Mouse (Mus musculus): ENCODE data around the gene Foxa3. TPM values are rescaled to one million over a fixed set of nuclear protein-coding genes. Genes with fewer than 3 reads are reported as not detected.
A peak's percentile ranks its signal among the peaks of the same experiment; 100 is the strongest.

Gene Foxa3
- polyA plus RNA-seq, 1 experiment from 2014 or later = 30.2 TPM

DNA sequence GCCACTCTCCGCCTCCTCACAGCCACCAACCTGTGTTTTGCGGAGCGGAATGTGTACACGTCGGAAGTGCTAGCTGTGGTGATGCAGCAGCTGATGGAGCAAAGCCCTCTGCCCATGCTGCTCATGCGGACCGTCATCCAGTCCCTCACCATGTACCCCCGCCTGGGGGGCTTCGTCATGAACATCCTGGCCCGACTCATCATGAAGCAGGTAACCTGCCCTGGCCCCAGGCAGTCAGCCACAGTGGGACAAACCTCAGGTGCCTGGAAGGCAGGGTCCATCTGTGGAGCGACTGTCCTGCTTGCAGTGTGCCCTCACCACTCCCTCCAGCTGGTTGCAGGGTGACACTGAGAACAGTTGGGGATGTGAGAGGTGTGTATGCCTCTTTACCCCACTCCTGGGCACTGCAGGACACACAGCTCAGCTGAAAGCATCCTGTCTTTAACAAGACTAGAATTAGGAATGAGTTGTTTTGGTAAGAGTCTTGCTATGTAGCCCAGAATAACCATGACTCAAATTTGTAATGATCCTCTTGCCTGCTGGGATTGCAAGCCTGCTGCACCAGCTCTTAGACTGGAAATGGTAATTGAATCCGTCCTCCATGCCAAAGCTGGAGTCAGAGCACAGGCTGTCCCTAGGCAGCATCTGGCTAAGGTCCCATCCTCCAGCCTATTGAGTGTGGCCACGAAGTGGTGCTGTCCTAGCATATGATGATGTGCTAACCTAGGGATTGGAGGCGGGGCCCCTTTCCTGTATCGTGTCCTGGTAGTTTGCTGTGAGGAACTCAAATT is 29.2 kb upstream of the Foxa3 start:
- Histone ChIP-seq H3K36me3 (peaks cover 37% of the 10 kb centered on the region; the same call in 1 of the 2 replicates), H3K9me3 (no peaks in the 10 kb centered on the region)

DNA sequence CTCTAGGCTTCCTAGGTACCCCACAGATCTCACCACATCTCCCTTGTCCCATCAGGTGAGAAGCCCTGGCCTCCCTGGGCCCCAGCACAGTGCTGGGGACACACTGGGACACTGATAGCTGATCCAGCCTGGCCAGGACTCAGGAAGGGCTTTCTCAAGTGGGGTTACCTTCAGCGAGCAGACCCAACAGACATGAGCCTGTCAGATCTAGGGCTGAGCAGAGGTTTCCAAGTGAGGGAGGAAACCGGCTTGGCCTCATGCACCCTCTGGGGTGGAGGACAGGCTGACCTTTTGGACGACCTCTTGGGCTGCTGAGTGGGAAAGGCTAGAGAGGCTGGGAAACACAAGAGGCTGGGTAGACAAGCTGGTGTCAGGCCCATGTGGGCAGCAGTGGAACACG is 27.8 kb upstream of the Foxa3 start:
- 66% methylated on average over 4 of the region's 4 CpGs for WGBS
- no peak for ATAC-seq (ENCODE audit: insufficient read depth, low FRiP score, low read depth)
- no peak overlapping the region for H3K9ac ChIP-seq
- no peaks in the 10 kb centered on the region for H3K9me3 ChIP-seq
- H3K27me3 ChIP-seq (replicated peaks) = no peaks in the 10 kb centered on the region
- no peak overlapping the region for H3K4me3 ChIP-seq (replicated peaks)
- H3K36me3 ChIP-seq = peaks cover 50% of the 10 kb centered on the region
- H3K27ac ChIP-seq = no peak overlapping the region
- 0 out of 2 replicates have a peak, but pooled peaks cover 5% of the 10 kb centered on the region for H3K4me1 ChIP-seq
- no peak overlapping the region for H3K4me2 ChIP-seq

More for the DNA sequence above, 29.2 kb upstream of the Foxa3 start:
- no peaks in the 10 kb centered on the region for H3K27me3 ChIP-seq (replicated peaks)
- no peak overlapping the region for H3K4me3 ChIP-seq (replicated peaks)
- no peak overlapping the region for H3K9ac ChIP-seq
- no peak overlapping the region for H3K4me2 ChIP-seq
- ATAC-seq (ENCODE audit: insufficient read depth, low FRiP score, low read depth) = no peak
- no peak overlapping the region for H3K27ac ChIP-seq
- 0 out of 2 replicates have a peak, but pooled peaks cover 5% of the 10 kb centered on the region for H3K4me1 ChIP-seq
- 83% methylated on average over 15 of the region's 15 CpGs for WGBS

DNA sequence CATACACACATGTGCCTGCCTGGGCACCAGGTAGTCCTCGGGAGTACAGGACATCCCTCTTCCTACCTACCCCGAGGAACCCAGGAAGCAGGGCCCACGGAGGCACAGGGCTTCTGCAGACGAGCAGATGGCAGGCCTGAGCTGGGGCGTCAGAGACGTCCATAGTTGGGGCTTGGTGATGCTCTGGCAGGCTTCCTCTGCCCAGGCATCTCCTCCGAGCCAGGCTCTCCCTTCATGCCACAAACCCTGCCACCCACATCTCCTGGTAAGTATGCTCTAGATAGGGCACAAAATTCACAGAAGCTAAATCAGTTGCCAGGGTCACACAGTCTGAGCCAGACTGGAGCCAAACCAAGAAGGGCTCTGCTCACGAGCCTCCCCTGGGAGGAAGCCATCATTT is 26.8 kb upstream of the Foxa3 start:
- Histone ChIP-seq H3K4me1 (0 out of 2 replicates have a peak, but pooled peaks cover 5% of the 10 kb centered on the region), H3K36me3 (peaks cover 59% of the 10 kb centered on the region), H3K9me3 (no peaks in the 10 kb centered on the region), H3K4me2 (no peak overlapping the region), H3K27me3 (replicated peaks) (no peaks in the 10 kb centered on the region), H3K9ac (no peak overlapping the region), H3K4me3 (replicated peaks) (no peak overlapping the region), H3K27ac (no peak overlapping the region)
- 88% methylated on average over 8 of the region's 8 CpGs for WGBS
- no peak for ATAC-seq (ENCODE audit: insufficient read depth, low FRiP score, low read depth)

DNA sequence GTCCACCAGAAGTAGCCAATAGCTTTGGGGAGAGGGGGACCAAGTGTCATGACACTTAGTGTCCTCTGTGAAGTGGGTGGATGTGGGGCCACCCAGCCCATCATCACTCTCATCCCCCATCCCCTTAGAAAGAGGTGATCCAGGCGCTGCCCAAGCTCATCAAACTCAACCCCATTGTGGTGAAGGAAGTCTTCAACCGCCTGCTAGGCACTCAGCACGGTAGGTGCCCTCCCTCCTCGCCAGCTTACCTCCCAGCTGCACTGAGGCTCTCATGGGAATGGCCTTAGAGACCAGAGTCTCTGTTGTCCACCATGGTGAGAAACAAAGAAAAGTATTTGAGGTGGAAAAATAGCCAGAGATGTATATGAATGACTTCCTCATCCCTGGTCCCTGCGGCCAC is 25.9 kb upstream of the Foxa3 start:
- no peaks in the 10 kb centered on the region for H3K9me3 ChIP-seq
- H3K4me3 ChIP-seq (replicated peaks) = no peak overlapping the region
- 90% methylated on average over 5 of the region's 5 CpGs for WGBS
- H3K36me3 ChIP-seq = peaks cover 65% of the 10 kb centered on the region
- ATAC-seq (ENCODE audit: insufficient read depth, low FRiP score, low read depth) = no peak
- H3K9ac ChIP-seq = no peak overlapping the region
- H3K27ac ChIP-seq = no peak overlapping the region
- H3K4me1 ChIP-seq = 0 out of 2 replicates have a peak, but pooled peaks cover 5% of the 10 kb centered on the region
- H3K4me2 ChIP-seq = no peak overlapping the region
- no peaks in the 10 kb centered on the region for H3K27me3 ChIP-seq (replicated peaks)

DNA sequence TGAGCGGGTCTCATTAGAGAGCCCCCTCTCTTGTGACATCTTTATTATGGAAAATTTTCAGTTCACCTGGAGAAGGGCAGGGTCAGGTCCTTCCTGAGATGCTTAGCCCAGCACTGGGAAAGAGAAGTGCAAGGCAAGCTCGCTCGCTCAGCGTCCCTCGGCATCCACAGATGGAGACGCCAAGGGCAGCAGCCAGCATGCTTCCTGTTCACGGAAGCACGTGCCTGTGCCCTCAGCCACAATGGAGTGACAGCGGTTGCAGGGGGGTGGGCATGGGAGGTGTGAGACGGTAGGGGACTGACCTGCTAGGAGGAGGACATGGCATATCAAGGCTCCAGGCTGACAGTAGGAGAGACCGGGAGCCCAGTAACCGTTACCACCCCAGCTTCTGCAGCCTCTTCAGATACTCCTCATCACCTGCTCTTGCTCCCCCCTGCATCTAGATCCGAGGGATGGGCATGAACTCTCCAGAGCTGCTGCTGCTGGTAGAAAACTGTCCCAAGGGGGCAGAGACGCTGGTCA is 24.7 kb upstream of the Foxa3 start:
- no peaks in the 10 kb centered on the region for H3K9me3 ChIP-seq
- no peak overlapping the region for H3K9ac ChIP-seq
- no peak overlapping the region for H3K4me2 ChIP-seq
- no peaks in the 10 kb centered on the region for H3K4me1 ChIP-seq
- H3K27ac ChIP-seq = no peak overlapping the region
- WGBS = 85% methylated on average over 14 of the region's 14 CpGs
- peaks cover 71% of the 10 kb centered on the region for H3K36me3 ChIP-seq
- no peaks in the 10 kb centered on the region for H3K27me3 ChIP-seq (replicated peaks)
- ATAC-seq (ENCODE audit: insufficient read depth, low FRiP score, low read depth) = no peak
- H3K4me3 ChIP-seq (replicated peaks) = no peak overlapping the region

DNA sequence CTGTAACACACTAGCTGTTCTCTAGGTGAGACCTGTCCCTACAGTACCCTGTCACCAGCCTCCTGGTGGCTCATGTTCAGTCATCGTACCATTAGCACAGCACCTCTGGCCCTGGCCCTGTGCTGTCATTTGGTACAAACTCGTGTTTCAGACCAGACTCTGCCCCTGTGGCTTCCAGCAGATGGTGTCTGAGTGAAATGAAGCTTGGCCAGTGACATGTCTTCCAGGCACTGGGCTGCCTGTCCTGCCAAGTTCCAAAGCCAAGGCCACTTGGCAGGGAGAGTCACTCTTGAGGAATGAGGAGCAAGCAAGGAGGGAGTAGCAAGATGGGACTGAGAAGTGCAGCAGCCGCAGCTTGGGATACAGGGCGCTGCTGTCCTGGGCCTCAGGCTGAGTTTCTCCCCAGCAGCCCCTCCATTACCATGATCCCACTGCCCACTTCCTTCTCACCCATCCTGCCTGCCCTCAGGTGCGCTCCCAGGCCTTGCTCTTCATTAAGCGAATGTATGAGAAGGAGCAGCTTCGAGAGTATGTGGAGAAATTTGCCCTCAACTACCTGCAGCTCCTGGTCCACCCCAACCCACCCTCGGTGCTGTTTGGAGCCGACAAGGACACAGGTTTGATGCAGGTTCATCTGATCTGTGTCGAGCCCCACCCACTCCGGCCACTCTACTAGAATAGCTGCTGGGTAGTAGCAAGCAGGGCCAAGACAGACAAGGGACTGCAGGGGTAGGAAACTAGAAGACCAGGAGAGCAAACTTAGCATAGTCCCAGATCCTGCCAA is 23.1 kb upstream of the Foxa3 start:
- WGBS = 91% methylated on average over 11 of the region's 11 CpGs

DNA sequence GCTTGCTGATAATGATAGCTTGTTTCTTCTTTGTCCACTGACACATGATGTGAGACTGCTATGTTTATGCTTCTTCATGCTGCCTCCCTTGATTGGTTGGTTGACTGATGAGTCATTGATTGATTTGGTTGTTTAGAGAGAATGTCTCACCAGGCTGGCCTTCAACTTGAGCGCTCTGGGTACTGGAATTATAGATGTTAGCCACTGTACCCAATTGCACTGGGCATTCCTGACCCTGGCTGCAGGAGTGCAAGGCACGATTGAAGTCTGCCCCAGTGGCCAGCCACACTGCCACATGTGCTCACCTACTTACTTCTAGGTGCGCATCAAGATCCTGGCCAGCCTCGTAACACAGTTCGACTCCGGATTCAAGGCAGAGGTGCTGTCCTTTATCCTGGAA is 21.3 kb upstream of the Foxa3 start:
- peaks cover 86% of the 10 kb centered on the region for H3K36me3 ChIP-seq
- WGBS = 95% methylated on average over 6 of the region's 6 CpGs
- H3K4me1 ChIP-seq = no peaks in the 10 kb centered on the region

More for the DNA sequence above, 23.1 kb upstream of the Foxa3 start:
- Histone ChIP-seq H3K27me3 (replicated peaks) (no peaks in the 10 kb centered on the region), H3K4me1 (no peaks in the 10 kb centered on the region), H3K27ac (no peak overlapping the region), H3K4me3 (replicated peaks) (no peak overlapping the region), H3K4me2 (no peak overlapping the region), H3K36me3 (peaks cover 84% of the 10 kb centered on the region), H3K9ac (no peak overlapping the region), H3K9me3 (no peaks in the 10 kb centered on the region)
- no peak for ATAC-seq (ENCODE audit: insufficient read depth, low FRiP score, low read depth)

DNA sequence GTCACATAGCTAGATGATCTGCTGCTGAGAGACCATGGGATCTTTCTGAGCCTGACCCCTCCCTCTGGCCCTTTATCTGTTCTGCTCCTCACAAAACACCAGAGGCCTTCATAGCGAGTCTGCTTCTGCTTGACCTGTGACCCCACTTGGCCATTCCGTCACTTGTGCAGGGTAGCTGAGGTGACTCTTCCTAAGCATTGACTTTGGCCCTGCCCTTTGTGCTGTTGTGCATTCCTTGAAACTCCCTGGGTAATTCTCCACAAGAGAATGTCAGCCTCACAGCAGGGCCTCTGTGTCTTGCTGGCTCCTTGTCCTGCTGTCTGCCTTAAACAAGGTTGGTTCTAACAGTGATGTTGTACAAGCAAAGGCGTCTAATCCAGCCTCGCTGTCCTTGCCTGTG is 8.3 kb upstream of the Foxa3 start:
- Histone ChIP-seq H3K4me2 (no peak overlapping the region), H3K9ac (no peak overlapping the region), H3K36me3 (peaks cover 48% of the 10 kb centered on the region), H3K4me1 (no peaks in the 10 kb centered on the region), H3K9me3 (no peaks in the 10 kb centered on the region), H3K4me3 (replicated peaks) (no peak overlapping the region), H3K27ac (no peak overlapping the region), H3K27me3 (replicated peaks) (no peaks in the 10 kb centered on the region)
- 79% methylated on average over 4 of the region's 4 CpGs for WGBS
- ATAC-seq (ENCODE audit: insufficient read depth, low FRiP score, low read depth) = no peak

More for the DNA sequence above, 21.3 kb upstream of the Foxa3 start:
- no peak for ATAC-seq (ENCODE audit: insufficient read depth, low FRiP score, low read depth)
- no peak overlapping the region for H3K27ac ChIP-seq
- no peak overlapping the region for H3K4me2 ChIP-seq
- no peak overlapping the region for H3K4me3 ChIP-seq (replicated peaks)
- H3K9me3 ChIP-seq = no peaks in the 10 kb centered on the region
- H3K9ac ChIP-seq = no peak overlapping the region
- H3K27me3 ChIP-seq (replicated peaks) = no peaks in the 10 kb centered on the region

DNA sequence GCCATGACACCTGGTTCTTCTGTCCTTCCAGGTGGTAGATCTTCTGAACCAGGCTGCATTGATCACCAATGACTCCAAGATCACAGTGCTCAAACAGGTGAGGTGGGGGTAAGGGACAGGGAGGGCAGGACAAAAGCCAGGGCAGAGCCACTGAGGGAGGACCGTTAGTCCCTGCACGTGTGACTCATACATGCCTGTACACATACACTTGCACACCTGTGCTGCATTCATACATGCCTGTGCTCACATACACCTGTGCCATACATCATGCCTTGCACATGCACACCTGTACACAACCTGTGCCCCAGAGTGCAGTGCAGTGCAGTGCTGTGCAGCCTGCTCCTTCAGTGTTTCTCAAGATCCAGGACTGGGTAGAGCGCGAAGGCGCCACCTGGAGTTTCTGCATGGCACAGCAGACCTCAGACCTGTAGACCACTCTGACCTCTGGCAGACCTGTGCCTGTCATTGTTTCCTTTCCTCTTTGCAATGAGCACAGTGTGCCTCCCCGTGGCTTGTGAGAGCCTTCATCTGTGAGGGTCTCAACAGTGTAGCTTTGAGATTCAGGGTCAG is 5.8 kb upstream of the Foxa3 start:
- H3K4me3 ChIP-seq (replicated peaks) = no peak overlapping the region
- H3K9me3 ChIP-seq = no peaks in the 10 kb centered on the region
- 55% methylated on average over 6 of the region's 6 CpGs for WGBS
- H3K9ac ChIP-seq = no peak overlapping the region
- peaks cover 16% of the 10 kb centered on the region for H3K4me1 ChIP-seq
- ATAC-seq (ENCODE audit: insufficient read depth, low FRiP score, low read depth) = peak; percentile 24; the same call in 1 of the 2 replicates
- H3K4me2 ChIP-seq = no peak overlapping the region
- peaks cover 26% of the 10 kb centered on the region for H3K36me3 ChIP-seq
- H3K27me3 ChIP-seq (replicated peaks) = no peaks in the 10 kb centered on the region
- no peak overlapping the region for H3K27ac ChIP-seq

DNA sequence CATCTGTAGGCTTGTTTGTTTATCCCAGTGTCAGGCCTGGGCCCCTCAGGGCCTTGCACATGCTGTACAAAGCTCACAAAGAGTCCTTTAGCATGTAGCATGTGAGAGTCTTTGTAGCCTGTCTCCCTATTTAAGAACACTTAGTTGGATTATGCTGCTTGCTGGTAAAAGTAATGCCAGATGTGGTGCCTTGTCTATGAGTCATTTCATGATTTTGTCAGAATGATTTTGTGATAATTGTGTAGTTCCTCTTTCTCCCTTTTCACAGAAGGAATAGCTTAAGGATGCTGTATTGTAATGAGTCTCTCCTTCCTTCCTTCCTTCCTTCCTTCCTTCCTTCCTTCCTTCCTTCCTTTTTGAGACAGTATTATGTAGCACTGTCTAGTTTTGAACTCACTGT is 4.7 kb upstream of the Foxa3 start:
- no peak overlapping the region for H3K4me2 ChIP-seq
- H3K4me1 ChIP-seq = peaks cover 21% of the 10 kb centered on the region
- no peak for ATAC-seq (ENCODE audit: insufficient read depth, low FRiP score, low read depth)
- no peak overlapping the region for H3K27ac ChIP-seq
- H3K9me3 ChIP-seq = no peaks in the 10 kb centered on the region
- H3K4me3 ChIP-seq (replicated peaks) = no peak overlapping the region
- H3K27me3 ChIP-seq (replicated peaks) = peaks cover 6% of the 10 kb centered on the region; the same call in 1 of the 2 replicates
- peaks cover 19% of the 10 kb centered on the region for H3K36me3 ChIP-seq
- no peak overlapping the region for H3K9ac ChIP-seq

DNA sequence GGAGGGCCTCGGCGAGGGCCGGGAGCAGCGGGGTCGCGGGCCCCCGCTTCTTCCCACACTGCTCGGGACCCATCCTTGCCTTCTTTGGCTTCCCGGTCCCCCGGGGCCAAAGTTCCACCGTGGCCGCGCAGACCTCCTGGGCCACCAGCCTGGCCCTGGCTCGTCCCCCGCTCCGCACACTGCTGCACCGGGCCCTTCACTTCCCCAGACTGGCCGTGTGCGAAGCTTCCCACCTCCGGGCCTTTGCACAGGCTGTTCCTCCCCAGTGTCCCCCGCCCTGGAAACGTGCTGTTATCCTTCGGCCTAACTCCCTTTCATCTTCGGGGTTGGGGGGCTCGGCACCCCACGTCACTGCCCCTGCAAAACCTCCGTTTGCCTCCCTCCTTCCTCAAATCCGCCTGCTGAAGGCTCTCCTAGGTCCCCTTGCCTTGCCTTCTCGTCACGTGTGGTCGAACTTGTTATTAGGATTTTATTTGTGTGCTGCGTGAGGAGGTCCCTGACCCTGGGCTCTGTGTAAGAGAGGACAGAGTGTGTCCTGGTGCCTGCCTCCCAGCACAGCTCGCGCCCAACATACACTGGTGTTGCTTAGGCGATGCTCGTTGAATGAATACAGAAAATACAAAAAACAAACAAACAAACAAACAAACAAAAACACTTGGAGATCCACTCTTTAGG is 1.4 kb upstream of the Foxa3 start:
- H3K9ac ChIP-seq = peak overlapping the region; percentile 83
- H3K4me3 ChIP-seq (replicated peaks) = peak overlapping the region; percentile 76
- peaks cover 30% of the 10 kb centered on the region for H3K27me3 ChIP-seq (replicated peaks)
- peaks cover 25% of the 10 kb centered on the region for H3K4me1 ChIP-seq
- no peaks in the 10 kb centered on the region for H3K9me3 ChIP-seq
- peaks cover 4% of the 10 kb centered on the region; the same call in 1 of the 2 replicates for H3K36me3 ChIP-seq
- H3K27ac ChIP-seq = peak overlapping the region; percentile 13; the same call in 1 of the 2 replicates
- peak; percentile 19; the same call in 1 of the 2 replicates for ATAC-seq (ENCODE audit: insufficient read depth, low FRiP score, low read depth)
- H3K4me2 ChIP-seq = peak overlapping the region; percentile 85
- WGBS = under 1% methylated on average over 33 of the region's 36 CpGs

Data from stomach, embryonic 15.5 days (tissue).